Mouse (Mus musculus): ENCODE data around the gene Olfr319. TPM values are rescaled to one million over a fixed set of nuclear protein-coding genes. Genes with fewer than 3 reads are reported as not detected.
"Not testable (repeated sequence)": the region's sequence is repeated elsewhere in the genome, so short reads cannot be mapped to it uniquely, and the experiment has no call there.

The Olfr319 gene
- polyA plus RNA-seq, 1 experiment from 2014 or later: not detected

DNA sequence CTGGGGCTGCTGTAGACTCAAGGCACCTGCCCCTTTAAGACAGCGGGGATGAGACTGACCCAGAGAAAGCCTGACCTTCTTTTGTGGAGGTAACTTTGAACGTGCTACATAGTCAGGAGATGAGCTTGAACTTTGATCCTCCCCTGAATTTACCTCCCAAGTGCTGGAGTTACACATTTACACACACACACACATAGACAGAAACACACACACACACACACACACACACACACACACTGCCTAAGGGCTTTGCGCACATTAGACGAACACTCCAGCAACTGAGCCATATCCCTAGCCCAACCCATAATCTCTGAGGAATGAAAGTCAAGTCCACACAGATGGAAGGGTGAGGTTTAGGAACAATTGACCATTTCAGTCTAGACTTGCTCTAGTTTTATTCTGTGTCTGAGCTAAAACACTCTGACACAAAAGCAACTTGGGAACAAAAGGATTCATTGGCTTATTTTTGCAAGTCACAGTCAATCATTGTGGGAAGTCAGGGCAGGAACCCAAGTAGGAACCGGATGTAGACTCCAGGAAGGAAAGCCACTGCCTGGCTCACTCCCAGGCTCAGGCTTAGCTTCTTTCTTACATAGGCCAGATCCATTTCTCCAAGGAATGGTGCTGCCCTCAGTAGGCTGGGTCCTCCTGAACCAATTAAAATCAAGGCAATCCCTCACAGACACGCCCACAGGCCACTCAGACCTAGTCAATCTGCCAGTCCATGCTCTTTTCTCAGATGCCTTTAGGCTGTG is 29.1 kb downstream of the Olfr319 start:
- H3K27me3 ChIP-seq (replicated peaks; ENCODE audit: control insufficient read depth, insufficient read depth, low read length); H3K4me3 ChIP-seq (ENCODE audit: low read length); H3K4me2 ChIP-seq (ENCODE audit: low read length); ATAC-seq; H3K27ac ChIP-seq (ENCODE audit: low read depth, low read length); H3K36me3 ChIP-seq (ENCODE audit: control insufficient read depth, insufficient read depth, low read length); H3K9ac ChIP-seq (ENCODE audit: low read depth, low read length); H3K4me1 ChIP-seq (ENCODE audit: control insufficient read depth, insufficient read depth, low read depth, low read length); H3K9me3 ChIP-seq (ENCODE audit: control insufficient read depth, low read length): not testable (repeated sequence)
- WGBS: 84% methylated on average over 6 of the region's 6 CpGs

DNA sequence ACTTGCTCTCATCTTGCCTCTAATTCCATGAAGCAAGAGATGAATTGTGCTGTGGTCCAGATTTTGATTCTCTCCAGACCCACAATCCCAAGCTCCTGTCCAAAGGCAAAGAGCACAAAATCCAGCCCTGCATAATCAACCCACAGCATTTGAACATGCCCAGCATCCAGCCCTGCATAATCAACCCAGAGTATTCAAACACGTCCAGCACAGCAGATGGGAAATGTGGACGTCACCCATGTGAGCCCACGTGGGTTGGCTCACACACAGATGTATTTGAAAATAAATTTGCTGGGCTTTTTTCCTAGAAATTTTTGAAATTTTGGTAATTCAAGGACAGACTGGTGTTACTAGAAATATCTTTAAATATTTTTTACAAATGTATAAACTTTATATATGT is 34.4 kb downstream of the Olfr319 start:
- 30% methylated on average over 3 of the region's 3 CpGs for WGBS

DNA sequence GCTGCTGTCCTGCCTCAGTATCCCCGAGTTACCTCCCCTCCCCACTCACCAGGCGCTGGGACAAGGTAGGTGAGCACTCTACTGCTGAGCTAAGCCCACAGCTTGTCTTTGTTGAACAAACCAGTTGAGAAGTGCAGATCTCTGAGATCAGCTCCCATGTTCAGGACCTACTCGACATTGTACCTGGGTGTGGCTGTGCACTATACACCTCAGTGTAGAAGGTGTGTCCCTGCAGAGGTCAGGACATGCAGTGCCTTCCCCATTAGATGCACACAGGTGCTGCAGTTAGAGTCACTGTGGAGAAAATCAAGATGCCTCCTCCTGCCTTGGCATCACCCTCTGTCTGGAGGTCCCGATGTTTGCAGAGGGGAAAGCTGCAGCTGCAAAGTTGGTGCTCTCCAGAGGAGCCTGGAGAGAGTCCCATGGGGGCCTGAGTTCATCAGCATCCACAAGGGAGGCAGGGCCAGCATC is 39.9 kb downstream of the Olfr319 start, which contains the start of gene Olfr317:
Olfr317 (minus strand) TSS at position 421 of the 471 bp plus-strand sequence.
- Histone ChIP-seq H3K36me3 (ENCODE audit: control insufficient read depth, insufficient read depth, low read length) (no peaks in the 10 kb centered on the region), H3K4me1 (ENCODE audit: control insufficient read depth, insufficient read depth, low read depth, low read length) (no peaks in the 10 kb centered on the region), H3K4me3 (ENCODE audit: low read length) (no peak within 1 kb of the TSS), H3K9ac (ENCODE audit: low read depth, low read length) (no peak within 1 kb of the TSS), H3K9me3 (ENCODE audit: control insufficient read depth, low read length) (no peaks in the 10 kb centered on the region), H3K4me2 (ENCODE audit: low read length) (no peak within 1 kb of the TSS), H3K27ac (ENCODE audit: low read depth, low read length) (no peak within 1 kb of the TSS), H3K27me3 (replicated peaks; ENCODE audit: control insufficient read depth, insufficient read depth, low read length) (no peaks in the 10 kb centered on the region)
- no peak for ATAC-seq
- WGBS: 90% methylated on average over 4 of the region's 4 CpGs

More for the DNA sequence above, 34.4 kb downstream of the Olfr319 start:
- Histone ChIP-seq H3K4me1 (ENCODE audit: control insufficient read depth, insufficient read depth, low read depth, low read length) (no peaks in the 10 kb centered on the region), H3K9me3 (ENCODE audit: control insufficient read depth, low read length) (no peaks in the 10 kb centered on the region), H3K36me3 (ENCODE audit: control insufficient read depth, insufficient read depth, low read length) (no peaks in the 10 kb centered on the region), H3K27ac (ENCODE audit: low read depth, low read length) (no peak overlapping the region), H3K9ac (ENCODE audit: low read depth, low read length) (no peak overlapping the region), H3K4me3 (ENCODE audit: low read length) (no peak overlapping the region), H3K4me2 (ENCODE audit: low read length) (no peak overlapping the region), H3K27me3 (replicated peaks; ENCODE audit: control insufficient read depth, insufficient read depth, low read length) (no peaks in the 10 kb centered on the region)
- no peak for ATAC-seq

DNA sequence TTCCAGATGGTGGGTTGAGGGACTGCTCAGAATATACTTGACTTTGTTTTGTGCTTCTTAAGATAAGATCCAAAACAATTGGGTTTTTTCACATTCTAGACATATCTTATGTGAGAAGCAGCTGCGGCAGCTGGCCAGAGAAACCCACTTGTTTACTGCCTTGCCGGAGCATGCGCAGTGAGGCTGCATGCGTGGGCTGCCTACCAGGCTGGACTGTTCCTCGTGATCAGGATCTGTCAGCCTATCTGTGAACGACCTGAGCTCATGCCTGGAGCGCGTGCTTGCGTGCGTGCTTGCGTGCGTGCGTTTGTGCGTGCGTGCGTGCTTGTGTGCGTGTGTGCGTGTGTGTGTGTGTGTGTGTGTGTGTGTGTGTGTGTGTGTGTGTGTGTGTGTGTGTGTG is 52.1 kb downstream of the Olfr319 start:
- not testable (repeated sequence) for H3K4me1 ChIP-seq (ENCODE audit: control insufficient read depth, insufficient read depth, low read depth, low read length); H3K27ac ChIP-seq (ENCODE audit: low read depth, low read length); H3K4me2 ChIP-seq (ENCODE audit: low read length); H3K27me3 ChIP-seq (replicated peaks; ENCODE audit: control insufficient read depth, insufficient read depth, low read length); H3K9ac ChIP-seq (ENCODE audit: low read depth, low read length); H3K9me3 ChIP-seq (ENCODE audit: control insufficient read depth, low read length); ATAC-seq; H3K36me3 ChIP-seq (ENCODE audit: control insufficient read depth, insufficient read depth, low read length); H3K4me3 ChIP-seq (ENCODE audit: low read length)
- 84% methylated on average over 18 of the region's 18 CpGs for WGBS

DNA sequence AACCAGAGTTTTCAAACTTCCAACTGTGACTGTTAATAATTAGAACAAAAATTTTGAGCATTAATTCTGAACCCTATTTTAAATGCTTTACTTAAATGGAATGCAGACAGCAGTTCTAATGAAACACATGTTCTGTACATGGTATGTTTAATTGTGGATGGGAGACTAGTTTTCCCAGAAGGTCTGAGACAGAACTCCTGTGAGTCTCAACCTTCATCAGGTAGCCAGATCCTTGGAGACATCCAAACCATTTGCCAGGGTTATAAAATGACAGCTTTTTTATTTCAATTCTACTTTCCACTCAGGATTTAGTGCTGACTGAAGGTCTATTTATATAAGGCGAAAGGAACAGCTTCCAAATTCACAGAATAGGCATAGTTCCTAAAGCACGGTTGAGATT is 53.5 kb downstream of the Olfr319 start, which contains the start of gene Olfr316:
Olfr316 (plus strand) TSS at position 301 of the 400 bp plus-strand sequence.
- Histone ChIP-seq H3K4me1 (ENCODE audit: control insufficient read depth, insufficient read depth, low read depth, low read length) (no peaks in the 10 kb centered on the region), H3K36me3 (ENCODE audit: control insufficient read depth, insufficient read depth, low read length) (no peaks in the 10 kb centered on the region), H3K4me3 (ENCODE audit: low read length) (no peak within 1 kb of the TSS), H3K4me2 (ENCODE audit: low read length) (no peak within 1 kb of the TSS), H3K9ac (ENCODE audit: low read depth, low read length) (no peak within 1 kb of the TSS), H3K9me3 (ENCODE audit: control insufficient read depth, low read length) (no peaks in the 10 kb centered on the region), H3K27ac (ENCODE audit: low read depth, low read length) (no peak within 1 kb of the TSS), H3K27me3 (replicated peaks; ENCODE audit: control insufficient read depth, insufficient read depth, low read length) (no peaks in the 10 kb centered on the region)
- no peak for ATAC-seq
- WGBS: 86% methylated on average over 2 of the region's 2 CpGs

Other genes with a start within 250 kb of the Olfr319 start
- gene Lypd9, start 246.2 kb upstream of the Olfr319 start, polyA plus RNA-seq (2015; fragmentation: Nextera tagmentation; extraction: Ambion mirVana): not detected in 2 replicates
- gene Olfr30, start 236.9 kb upstream of the Olfr319 start, polyA plus RNA-seq (2015; fragmentation: Nextera tagmentation; extraction: Ambion mirVana): not detected in 2 replicates
- not detected in 2 replicates for gene Olfr332, start 206.6 kb upstream of the Olfr319 start, polyA plus RNA-seq (2015; fragmentation: Nextera tagmentation; extraction: Ambion mirVana)
- gene Olfr331, start 196.6 kb upstream of the Olfr319 start, polyA plus RNA-seq (2015; fragmentation: Nextera tagmentation; extraction: Ambion mirVana): not detected in 2 replicates
- not detected in 2 replicates for gene Olfr330, start 164.3 kb upstream of the Olfr319 start, polyA plus RNA-seq (2015; fragmentation: Nextera tagmentation; extraction: Ambion mirVana)
- gene Olfr329-ps, start 152.7 kb upstream of the Olfr319 start, polyA plus RNA-seq (2015; fragmentation: Nextera tagmentation; extraction: Ambion mirVana): not detected in 2 replicates
- gene Olfr328, start 143.5 kb upstream of the Olfr319 start, polyA plus RNA-seq (2015; fragmentation: Nextera tagmentation; extraction: Ambion mirVana): 0.07 TPM in 1 of 2 replicates, not detected in the other
- gene Olfr224, start 128.6 kb upstream of the Olfr319 start, polyA plus RNA-seq (2015; fragmentation: Nextera tagmentation; extraction: Ambion mirVana): 0.15 and 0.17 TPM in 2 replicates
- gene Olfr325, start 121.4 kb upstream of the Olfr319 start, polyA plus RNA-seq (2015; fragmentation: Nextera tagmentation; extraction: Ambion mirVana): not detected in 2 replicates
- 0.08 and 0.30 TPM in 2 replicates for gene Olfr324, start 104.0 kb upstream of the Olfr319 start, polyA plus RNA-seq (2015; fragmentation: Nextera tagmentation; extraction: Ambion mirVana)
- not detected in 2 replicates for gene 2210407C18Rik, start 83.1 kb upstream of the Olfr319 start, polyA plus RNA-seq (2015; fragmentation: Nextera tagmentation; extraction: Ambion mirVana)
- not detected in 2 replicates for gene Olfr323, start 68.7 kb upstream of the Olfr319 start, polyA plus RNA-seq (2015; fragmentation: Nextera tagmentation; extraction: Ambion mirVana)
- 0.20 and 0.25 TPM in 2 replicates for gene Trim58, start 58.7 kb upstream of the Olfr319 start, polyA plus RNA-seq (2015; fragmentation: Nextera tagmentation; extraction: Ambion mirVana)
- gene Olfr322, start 40.4 kb upstream of the Olfr319 start, polyA plus RNA-seq (2015; fragmentation: Nextera tagmentation; extraction: Ambion mirVana): not detected in 2 replicates
- not detected in 2 replicates for gene Olfr320, start 18.1 kb upstream of the Olfr319 start, polyA plus RNA-seq (2015; fragmentation: Nextera tagmentation; extraction: Ambion mirVana)
- gene Olfr318, start 24.9 kb downstream of the Olfr319 start, polyA plus RNA-seq (2015; fragmentation: Nextera tagmentation; extraction: Ambion mirVana): not detected in 2 replicates
- gene Olfr317, start 40.0 kb downstream of the Olfr319 start, polyA plus RNA-seq (2015; fragmentation: Nextera tagmentation; extraction: Ambion mirVana): 0.26 and 0.27 TPM in 2 replicates
- not detected in 2 replicates for gene Olfr316, start 53.6 kb downstream of the Olfr319 start, polyA plus RNA-seq (2015; fragmentation: Nextera tagmentation; extraction: Ambion mirVana)
- 0.10 TPM in 1 of 2 replicates, not detected in the other for gene Olfr315, start 74.0 kb downstream of the Olfr319 start, polyA plus RNA-seq (2015; fragmentation: Nextera tagmentation; extraction: Ambion mirVana)
- not detected in 2 replicates for gene Olfr314, start 83.8 kb downstream of the Olfr319 start, polyA plus RNA-seq (2015; fragmentation: Nextera tagmentation; extraction: Ambion mirVana)
- gene Fam183b, start 102.8 kb downstream of the Olfr319 start, polyA plus RNA-seq (2015; fragmentation: Nextera tagmentation; extraction: Ambion mirVana): 10.0 and 11.0 TPM in 2 replicates
- gene Olfr313, start 115.8 kb downstream of the Olfr319 start, polyA plus RNA-seq (2015; fragmentation: Nextera tagmentation; extraction: Ambion mirVana): not detected in 2 replicates
- not detected in 2 replicates for gene Olfr312, start 130.1 kb downstream of the Olfr319 start, polyA plus RNA-seq (2015; fragmentation: Nextera tagmentation; extraction: Ambion mirVana)
- not detected in 2 replicates for gene Olfr311, start 140.1 kb downstream of the Olfr319 start, polyA plus RNA-seq (2015; fragmentation: Nextera tagmentation; extraction: Ambion mirVana)
- 19.8 and 22.3 TPM in 2 replicates for gene Gm12258, start 148.0 kb downstream of the Olfr319 start, polyA plus RNA-seq (2015; fragmentation: Nextera tagmentation; extraction: Ambion mirVana)
- gene 2810021J22Rik, start 168.1 kb downstream of the Olfr319 start, polyA plus RNA-seq (2015; fragmentation: Nextera tagmentation; extraction: Ambion mirVana): 10.8 and 13.8 TPM in 2 replicates
- gene Zfp39, start 205.1 kb downstream of the Olfr319 start, polyA plus RNA-seq (2015; fragmentation: Nextera tagmentation; extraction: Ambion mirVana): 6.1 and 8.1 TPM in 2 replicates
- not detected in 2 replicates for gene Btnl10, start 218.7 kb downstream of the Olfr319 start, polyA plus RNA-seq (2015; fragmentation: Nextera tagmentation; extraction: Ambion mirVana)
- gene Rnf187, start 239.8 kb downstream of the Olfr319 start, polyA plus RNA-seq (2015; fragmentation: Nextera tagmentation; extraction: Ambion mirVana): 563 and 570 TPM in 2 replicates
- 249 and 250 TPM in 2 replicates for gene Hist3h2ba, start 249.8 kb downstream of the Olfr319 start, polyA plus RNA-seq (2015; fragmentation: Nextera tagmentation; extraction: Ambion mirVana)

Data from hindbrain, embryonic 16.5 days (tissue).